Mouse (Mus musculus): ENCODE results near the gene Acad11. TPM values are rescaled to one million over a fixed set of nuclear protein-coding genes. Genes with fewer than 3 reads are reported as not detected.

Gene Acad11
- total RNA-seq, 2 experiments from 2014 or later, result 12.4 to 18.3 TPM

GRCm38 (mm10) chr9:104078780-104079179, 15.6 kb downstream of the Acad11 start:
- no peak for ATAC-seq (replicated peaks; ENCODE audit: low FRiP score, low TSS enrichment, poor library complexity, severe bottlenecking)

- ATAC-seq (replicated peaks; ENCODE audit: low FRiP score, low TSS enrichment, poor library complexity, severe bottlenecking), result peak; percentile 97
Observed at GRCm38 (mm10) chr9:104079379-104079778, 16.2 kb downstream of the Acad11 start.

DNA sequence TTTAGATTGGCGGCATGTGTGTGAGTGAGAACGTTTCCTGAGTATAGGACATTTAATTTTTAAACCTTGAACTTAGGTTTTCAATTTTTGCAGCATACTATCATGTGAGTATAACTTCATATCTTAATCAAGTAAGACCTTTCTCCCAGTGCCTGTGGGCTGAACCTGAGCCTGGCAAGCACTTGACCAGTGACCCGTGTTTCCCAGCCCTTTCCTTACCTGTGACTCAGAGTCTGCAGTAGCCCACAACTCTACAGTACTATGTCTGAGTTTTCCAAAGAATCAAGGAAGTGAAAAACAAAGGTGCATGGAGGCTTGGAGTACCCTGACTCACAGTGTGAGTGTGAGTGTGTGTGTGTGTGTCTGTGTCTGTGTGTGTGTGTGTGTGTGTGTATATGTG, 16.9 kb downstream of the Acad11 start:
- no peak for ATAC-seq (replicated peaks; ENCODE audit: low FRiP score, low TSS enrichment, poor library complexity, severe bottlenecking)

GRCm38 (mm10) chr9:104085730-104086429, 22.7 kb downstream of the Acad11 start:
- ATAC-seq (replicated peaks; ENCODE audit: low FRiP score, low TSS enrichment, poor library complexity, severe bottlenecking), result no peak

DNA sequence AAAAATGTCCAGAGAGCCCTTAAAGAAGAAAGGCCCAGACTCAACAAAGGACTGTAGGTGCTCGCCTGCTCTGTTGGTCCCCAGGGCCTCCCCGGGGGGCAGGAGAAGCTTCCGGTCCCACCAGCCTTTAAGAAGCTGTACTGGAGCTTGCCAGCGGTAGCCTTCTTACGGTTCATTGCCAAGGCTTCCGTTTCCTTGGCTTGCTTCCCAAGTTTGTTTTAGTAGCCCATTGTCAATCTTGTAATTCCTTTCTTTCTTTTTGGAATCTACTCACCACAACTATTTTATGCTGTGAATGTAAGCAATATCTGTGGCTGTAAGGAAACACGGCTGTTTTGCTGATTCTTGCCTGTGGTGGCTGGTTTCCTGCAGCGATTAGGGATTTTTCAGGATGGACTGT, 25.4 kb downstream of the Acad11 start:
- no peak for ATAC-seq (replicated peaks; ENCODE audit: low FRiP score, low TSS enrichment, poor library complexity, severe bottlenecking)

- no peak for ATAC-seq (replicated peaks; ENCODE audit: low FRiP score, low TSS enrichment, poor library complexity, severe bottlenecking)
Observed at GRCm38 (mm10) chr9:104092945-104093344, 29.8 kb downstream of the Acad11 start.

DNA sequence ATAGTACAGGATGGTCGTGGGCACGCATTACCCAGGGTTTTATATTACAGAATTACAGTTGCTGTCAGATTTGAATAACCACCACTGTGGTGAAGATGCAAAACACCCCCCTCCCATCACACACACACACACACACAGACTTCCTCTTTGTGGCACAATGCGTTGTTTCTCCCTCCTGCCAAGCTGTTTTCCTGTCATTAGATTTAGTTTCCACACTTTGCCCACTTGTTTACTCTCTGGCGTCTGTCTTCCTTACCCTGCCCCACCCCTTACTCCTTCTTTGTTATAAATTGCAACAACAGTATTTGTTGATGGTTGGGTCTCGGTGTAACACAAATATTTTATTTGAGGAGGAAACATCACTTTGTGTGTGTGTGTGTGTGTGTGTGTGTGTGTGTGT, 35.1 kb downstream of the Acad11 start:
- 0 out of 2 replicates have a peak, but pooled peaks have one; percentile 34 for ATAC-seq (replicated peaks; ENCODE audit: low FRiP score, low TSS enrichment, poor library complexity, severe bottlenecking)

DNA sequence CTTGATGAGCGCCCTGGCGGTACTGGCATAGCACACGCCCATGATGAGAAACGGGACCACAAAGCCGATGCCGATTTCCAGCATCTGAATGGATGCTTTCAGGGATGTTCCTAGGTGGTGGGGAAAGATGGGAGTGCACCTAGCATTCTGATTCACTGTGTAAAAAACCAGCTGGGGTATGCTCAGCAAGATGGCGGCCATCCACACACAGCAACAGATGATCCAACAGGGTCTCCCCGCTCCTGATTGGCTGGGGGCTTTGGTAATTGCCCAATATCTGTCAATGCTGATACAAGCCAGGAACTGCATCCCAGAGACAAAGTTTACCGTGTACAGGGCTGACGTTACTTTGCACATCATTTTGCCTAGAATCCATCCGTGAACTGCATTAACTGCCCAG, 35.9 kb downstream of the Acad11 start:
- no peak for ATAC-seq (replicated peaks; ENCODE audit: low FRiP score, low TSS enrichment, poor library complexity, severe bottlenecking)

GRCm38 (mm10) chr9:104100822-104101221, 37.6 kb downstream of the Acad11 start:
- no peak for ATAC-seq (replicated peaks; ENCODE audit: low FRiP score, low TSS enrichment, poor library complexity, severe bottlenecking)

GRCm38 (mm10) chr9:104101458-104101857, 38.3 kb downstream of the Acad11 start:
- no peak for ATAC-seq (replicated peaks; ENCODE audit: low FRiP score, low TSS enrichment, poor library complexity, severe bottlenecking)

DNA sequence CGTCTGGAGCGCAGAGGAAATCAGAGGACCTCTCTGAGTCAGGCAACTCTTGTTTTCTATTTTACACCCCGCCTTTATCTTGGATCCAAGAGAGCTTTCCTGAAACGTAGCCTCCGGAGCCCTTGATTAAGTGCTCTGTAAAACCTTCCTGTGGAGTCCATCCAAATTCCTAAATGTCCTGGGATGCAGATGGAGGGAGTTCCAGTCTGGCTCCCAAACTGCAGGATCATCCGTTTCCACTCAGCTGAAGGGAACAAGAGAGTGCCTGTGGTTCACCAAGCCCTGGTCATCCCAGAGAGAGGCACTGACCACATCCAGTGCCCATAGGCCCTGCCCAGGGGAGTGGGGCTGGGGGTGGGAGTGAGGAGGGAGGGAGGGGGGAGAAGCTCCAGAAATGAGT, 39.1 kb downstream of the Acad11 start:
- no peak for ATAC-seq (replicated peaks; ENCODE audit: low FRiP score, low TSS enrichment, poor library complexity, severe bottlenecking)

DNA sequence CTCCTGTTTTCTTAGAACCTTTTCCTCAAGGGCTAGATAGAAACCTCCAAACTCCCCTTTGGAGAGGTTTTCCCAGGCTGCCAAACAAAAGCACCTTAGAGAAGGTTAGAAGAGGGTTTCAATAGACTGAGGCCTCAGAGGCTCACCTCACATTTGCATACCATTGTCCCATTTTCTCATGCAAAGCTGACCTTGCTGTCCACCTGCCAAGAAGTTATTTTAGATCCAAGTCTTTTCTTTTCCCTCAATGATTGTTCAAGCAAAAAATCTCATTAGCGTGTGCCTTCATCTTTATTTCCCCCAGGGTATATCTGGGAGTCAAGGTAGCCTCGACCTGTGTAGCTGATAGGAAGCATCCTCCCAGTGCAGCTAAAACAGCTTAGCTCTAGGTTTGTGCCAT, 39.7 kb downstream of the Acad11 start:
- ATAC-seq (replicated peaks; ENCODE audit: low FRiP score, low TSS enrichment, poor library complexity, severe bottlenecking), result no peak

DNA sequence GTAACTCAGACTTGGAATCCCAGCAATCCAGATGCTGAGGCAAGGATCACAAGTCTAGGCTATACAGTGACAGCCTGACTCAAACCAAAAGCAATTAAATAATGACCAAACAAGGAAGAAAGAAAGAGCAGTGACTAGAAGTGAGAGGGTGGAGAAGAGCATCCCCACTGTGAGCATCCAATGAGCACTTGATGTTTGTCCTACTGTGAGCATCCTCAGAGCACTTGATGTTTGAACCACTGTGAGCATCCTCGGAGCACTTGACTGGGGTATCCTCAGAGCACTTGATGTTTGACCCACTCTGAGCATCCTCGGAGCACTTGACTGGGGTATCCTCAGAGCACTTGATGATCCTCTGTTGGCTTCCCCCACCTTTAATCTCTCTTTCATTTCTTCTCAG, 41.8 kb downstream of the Acad11 start:
- ATAC-seq (replicated peaks; ENCODE audit: low FRiP score, low TSS enrichment, poor library complexity, severe bottlenecking), result no peak

DNA sequence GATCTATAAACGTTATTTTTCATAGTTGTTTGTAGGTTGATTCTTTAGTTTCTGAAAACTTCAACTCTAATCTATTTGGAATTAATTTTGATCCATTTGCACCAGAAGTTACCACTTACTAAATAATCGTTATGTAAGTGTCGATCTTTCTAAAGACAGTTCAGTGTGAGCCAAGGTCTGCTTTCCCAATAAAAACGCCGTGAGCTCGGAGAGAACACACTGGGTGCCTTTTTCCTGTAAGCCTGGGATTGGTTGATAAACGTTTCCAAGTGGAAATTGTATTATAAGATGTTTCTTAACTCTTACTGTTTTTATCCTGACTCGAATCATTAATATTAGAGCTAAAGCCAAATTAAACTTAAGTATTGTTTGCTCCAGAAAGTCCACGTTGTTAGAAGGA, 43.8 kb downstream of the Acad11 start:
- ATAC-seq (replicated peaks; ENCODE audit: low FRiP score, low TSS enrichment, poor library complexity, severe bottlenecking), result no peak

- no peak for ATAC-seq (replicated peaks; ENCODE audit: low FRiP score, low TSS enrichment, poor library complexity, severe bottlenecking)
Observed at GRCm38 (mm10) chr9:104107482-104107881, 44.3 kb downstream of the Acad11 start.

- no peak for ATAC-seq (replicated peaks; ENCODE audit: low FRiP score, low TSS enrichment, poor library complexity, severe bottlenecking)
Observed at GRCm38 (mm10) chr9:104108571-104109143, 45.5 kb downstream of the Acad11 start.

DNA sequence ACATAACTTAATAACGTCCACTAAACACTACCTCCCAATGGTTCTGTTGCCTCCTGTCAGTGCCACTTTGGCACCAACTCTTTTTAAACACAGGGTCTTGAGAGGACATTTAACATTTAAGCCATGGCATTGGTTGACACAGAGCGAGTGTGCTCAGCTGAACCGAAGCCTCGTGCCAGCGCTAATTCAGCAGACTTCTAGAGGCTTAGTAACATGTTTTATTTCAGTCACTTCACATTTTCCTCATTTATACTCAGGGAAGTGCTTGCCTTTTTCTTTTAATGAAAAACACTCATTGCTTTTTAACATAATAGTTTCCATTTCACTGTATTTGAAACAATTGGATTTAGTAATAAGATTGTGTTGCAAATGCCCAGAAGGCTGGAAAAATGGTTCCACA, 46.0 kb downstream of the Acad11 start:
- no peak for ATAC-seq (replicated peaks; ENCODE audit: low FRiP score, low TSS enrichment, poor library complexity, severe bottlenecking)

DNA sequence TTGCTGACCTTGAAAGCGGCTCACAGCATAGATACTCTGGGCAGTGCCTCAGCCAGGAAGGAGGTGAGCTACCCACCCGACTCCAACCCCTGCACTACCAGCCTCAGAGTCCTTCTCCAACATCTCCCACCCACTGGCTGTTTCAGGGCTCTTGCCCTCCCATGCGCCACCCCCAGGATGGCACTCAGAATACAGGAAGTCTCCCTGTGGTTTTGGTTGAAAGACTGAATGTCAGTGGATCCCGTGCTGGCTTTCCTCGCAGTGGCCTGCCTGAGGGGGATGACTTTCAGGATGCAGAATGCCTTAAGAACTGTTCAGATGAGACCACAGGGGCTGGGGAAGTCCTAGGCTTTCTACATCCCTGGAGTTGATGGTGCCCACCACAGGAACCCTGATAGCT, 59.9 kb downstream of the Acad11 start:
- ATAC-seq (replicated peaks; ENCODE audit: low FRiP score, low TSS enrichment, poor library complexity, severe bottlenecking), result no peak

DNA sequence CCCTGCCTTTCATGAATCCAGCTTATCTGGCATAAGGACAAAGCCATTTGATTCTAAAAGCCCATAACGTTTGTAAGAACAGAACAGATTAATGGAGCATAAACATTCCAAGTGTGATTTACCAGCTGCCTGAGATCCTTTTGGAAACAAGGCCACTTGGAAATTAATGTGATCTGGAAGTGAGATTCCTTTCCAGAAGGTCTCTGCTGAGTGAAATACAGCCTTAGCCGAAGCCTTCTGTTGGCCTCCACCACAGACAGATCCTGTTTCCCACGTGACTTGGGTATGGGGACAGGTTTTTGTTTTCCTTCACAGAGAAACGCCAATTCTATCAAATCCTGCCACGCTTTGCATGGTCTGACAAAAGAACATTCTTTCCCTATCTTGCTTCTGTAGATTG, 60.4 kb downstream of the Acad11 start:
- no peak for ATAC-seq (replicated peaks; ENCODE audit: low FRiP score, low TSS enrichment, poor library complexity, severe bottlenecking)

- no peak for ATAC-seq (replicated peaks; ENCODE audit: low FRiP score, low TSS enrichment, poor library complexity, severe bottlenecking)
Observed at GRCm38 (mm10) chr9:104126833-104127232, 63.7 kb downstream of the Acad11 start, which contains the start of gene Ackr4. Gene Ackr4, minus strand, starts transcription at chr9:104126933.

DNA sequence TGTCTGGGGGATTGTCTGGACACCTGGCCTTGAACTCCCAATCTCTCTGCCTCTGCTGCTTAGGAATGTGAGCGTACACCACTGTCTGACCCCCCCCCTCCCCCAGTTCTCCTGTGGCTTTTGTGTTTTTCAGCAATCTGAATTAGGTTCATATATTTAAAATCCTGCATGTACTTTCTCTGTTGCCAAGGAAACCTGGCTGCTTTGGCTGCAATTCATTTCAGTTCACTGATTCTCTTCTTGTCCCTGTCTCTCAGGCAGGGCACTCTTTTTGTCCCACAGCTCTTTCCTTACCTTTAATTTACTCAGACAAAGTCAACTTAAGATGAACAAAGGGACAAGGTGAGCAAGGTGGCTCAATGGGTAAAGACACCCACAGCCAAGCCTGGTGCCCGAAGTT, 64.9 kb downstream of the Acad11 start:
- no peak for ATAC-seq (replicated peaks; ENCODE audit: low FRiP score, low TSS enrichment, poor library complexity, severe bottlenecking)
